Mouse (Mus musculus) embryonic facial prominence, embryonic 14.5 days (tissue): Measurements from ENCODE around the gene Ldlrad2. TPM values are rescaled to one million over a fixed set of nuclear protein-coding genes. Genes with fewer than 3 reads are reported as not detected.
"Not testable (repeated sequence)": the region's sequence is repeated elsewhere in the genome, so short reads cannot be mapped to it uniquely, and the experiment has no call there.

Experiments
- ATAC-seq: fragments of 200-750 bp; cut with Nextera tagmentation; 2 replicates; pipeline ENCODE4 v1.8.0; 2017; ENCODE audit warnings: low read depth, moderate number of reproducible peaks, moderate TSS enrichment
- DNase-seq: peaks from one replicate; pipeline ENCODE4 v3.0.0-alpha.2; 2015; ENCODE audit warnings: low spot score
- H3K27ac ChIP-seq: fragments of 300-500 bp; sonication (generic); replicated peaks from 2 replicates; pipeline ENCODE4 v1.5.1; 2014; ENCODE audit warnings: low read depth, mild to moderate bottlenecking, low read length, moderate library complexity
- H3K27me3 ChIP-seq: fragments of 300-500 bp; sonication (generic); replicated peaks from 2 replicates; pipeline ENCODE4 v1.6.1; 2014; ENCODE audit warnings: low read length; ENCODE audit not compliant: control insufficient read depth, insufficient read depth
- H3K36me3 ChIP-seq: fragments of 300-500 bp; sonication (generic); 2 replicates; pipeline ENCODE4 v1.6.1; 2014; ENCODE audit warnings: low read length, mixed read lengths; ENCODE audit not compliant: control insufficient read depth, insufficient read depth
- H3K4me1 ChIP-seq: fragments of 300-500 bp; sonication (generic); 2 replicates; pipeline ENCODE4 v1.6.1; 2014; ENCODE audit warnings: antibody characterized with exemption, low read length; ENCODE audit not compliant: control insufficient read depth, insufficient read depth
- H3K4me2 ChIP-seq: fragments of 300-500 bp; sonication (generic); 2 replicates; pipeline ENCODE4 v1.6.1; 2014; ENCODE audit warnings: low read depth, mild to moderate bottlenecking, low read length, moderate library complexity, mixed read lengths
- H3K4me3 ChIP-seq: fragments of 300-500 bp; sonication (generic); 2 replicates; pipeline ENCODE4 v1.5.1; 2014; ENCODE audit warnings: low read depth, mild to moderate bottlenecking, low read length
- H3K9ac ChIP-seq: fragments of 300-500 bp; sonication (generic); 2 replicates; pipeline ENCODE4 v1.6.1; 2014; ENCODE audit warnings: low read depth, mild to moderate bottlenecking, low read length, moderate library complexity, mixed read lengths
- H3K9me3 ChIP-seq: fragments of 300-500 bp; sonication (generic); 2 replicates; pipeline ENCODE4 v1.6.1; 2016; ENCODE audit warnings: low read length; ENCODE audit not compliant: control insufficient read depth
- WGBS: fragments of 180-500 bp; shearing (Covaris S2); extraction: QIAGEN DNeasy Blood & Tissue Kit; methylation state at CpG from one replicate; pipeline ENCODE4 v1.1.7; 2014; 5-methylcytosine and 5-hydroxymethylcytosine counted together
- polyA plus RNA-seq: library from polyadenylated mRNA; unstranded; fragments of >200 nt; fragmentation: Nextera tagmentation; extraction: Ambion mirVana; gene quantifications from 2 replicates; pipeline ENCODE4 v1.2.1, GENCODE M21; 2014

Gene Ldlrad2
- polyA plus RNA-seq, 1 experiment from 2014 or later, result 0.47 TPM

DNA sequence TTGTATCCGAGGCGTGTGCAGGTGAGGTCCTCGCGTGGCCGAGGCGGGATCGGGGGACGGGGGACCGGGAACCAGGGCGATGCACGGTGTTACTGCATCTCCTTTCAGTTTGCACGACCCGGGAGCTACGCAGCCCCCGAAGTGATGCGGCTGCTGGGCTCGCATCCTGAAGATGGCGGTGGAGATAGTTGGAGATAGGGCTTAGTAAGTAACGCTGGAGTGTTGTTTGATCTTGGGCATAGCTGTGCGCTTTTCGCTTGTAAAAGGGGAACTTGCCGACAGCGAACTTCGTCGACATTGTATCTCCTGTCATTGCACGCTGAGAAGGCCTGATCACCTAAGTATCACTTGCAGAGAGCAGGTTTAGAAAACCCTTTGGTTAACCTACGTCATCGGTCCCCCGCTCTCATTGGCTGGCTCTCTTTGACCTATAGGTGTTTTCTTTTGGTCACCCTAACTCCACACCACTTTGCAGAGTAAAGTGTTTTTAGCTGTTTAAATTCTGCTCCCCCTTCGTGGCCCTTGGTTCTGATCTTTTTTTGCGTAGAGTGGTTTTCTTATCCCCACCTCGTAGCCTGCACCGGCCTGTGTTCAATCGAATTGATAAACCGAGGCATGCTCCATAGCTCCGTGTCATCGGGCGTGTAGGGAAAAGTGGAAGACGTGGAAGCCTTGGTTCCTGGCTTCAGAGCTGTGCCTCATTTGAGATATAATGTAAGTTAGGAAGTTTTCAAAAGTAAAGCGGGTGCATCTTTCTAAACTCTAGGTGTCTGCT is 20.3 kb upstream of the Ldlrad2 start:
- H3K9me3 ChIP-seq, result no peaks in the 10 kb centered on the region
- H3K27ac ChIP-seq, result peak overlapping the region; percentile 100
- H3K36me3 ChIP-seq, result no peaks in the 10 kb centered on the region
- peak overlapping the region; percentile 87 for H3K9ac ChIP-seq
- ATAC-seq, result no peak
- H3K4me3 ChIP-seq, result peak overlapping the region; percentile 77
- WGBS, result 3% methylated on average over 40 of the region's 40 CpGs
- H3K27me3 ChIP-seq, result no peaks in the 10 kb centered on the region
- peak; percentile 40 for DNase-seq
- peaks cover 18% of the 10 kb centered on the region for H3K4me1 ChIP-seq
- H3K4me2 ChIP-seq, result peak overlapping the region; percentile 95

DNA sequence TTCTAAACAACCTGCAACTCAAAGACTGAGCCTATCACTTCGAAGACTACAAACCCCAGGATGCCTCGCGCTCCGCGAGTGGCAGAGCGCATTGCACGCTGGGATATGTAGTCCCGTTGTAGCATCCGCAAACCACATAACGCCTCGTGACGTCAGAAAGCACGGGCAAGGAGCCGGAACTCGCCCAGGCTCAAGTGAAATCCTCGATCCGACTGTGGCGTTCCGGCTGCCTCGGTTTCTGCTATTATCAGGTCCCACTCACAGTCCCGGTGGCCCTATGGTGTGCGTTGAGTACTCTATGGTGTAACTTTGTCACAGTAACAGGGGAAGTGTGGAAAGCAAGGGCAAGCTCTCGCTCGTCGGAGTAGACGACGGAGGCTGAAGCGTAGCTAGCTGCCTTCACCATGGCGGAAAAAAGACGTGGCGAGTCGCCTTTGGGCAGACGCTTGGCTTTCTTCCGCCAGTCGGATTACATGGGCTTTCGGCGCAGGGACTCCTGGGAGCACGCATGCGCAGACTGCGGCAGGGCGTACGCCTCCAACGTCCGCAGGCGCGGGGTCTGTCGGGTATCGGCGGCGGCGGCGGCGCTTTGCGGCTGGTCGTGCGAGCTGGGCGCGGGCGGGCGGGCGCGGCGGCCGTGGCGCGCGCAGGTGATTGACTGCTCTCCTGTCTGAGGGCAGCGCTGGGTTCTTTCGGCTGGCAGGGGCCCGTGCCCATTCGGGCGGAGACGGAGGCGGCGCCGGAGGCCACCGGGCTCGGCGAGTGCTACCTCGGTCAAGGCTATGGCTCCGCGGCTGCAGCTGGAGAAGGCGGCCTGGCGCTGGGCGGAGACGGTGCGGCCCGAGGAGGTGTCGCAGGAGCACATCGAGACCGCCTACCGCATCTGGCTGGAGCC is 19.5 kb upstream of the Ldlrad2 start, which contains the start of gene Usp48:
Gene Usp48, plus strand, starts transcription at position 155 of the 895 bp plus-strand sequence.
- H3K27ac ChIP-seq, result peak within 1 kb of the TSS; percentile 100
- peak within 1 kb of the TSS; percentile 87 for H3K9ac ChIP-seq
- DNase-seq (peak; percentile 99), ATAC-seq (peak; percentile 94)
- no peaks in the 10 kb centered on the region for H3K27me3 ChIP-seq
- no peaks in the 10 kb centered on the region for H3K36me3 ChIP-seq
- WGBS, result under 1% methylated on average over 75 of the region's 92 CpGs
- H3K4me1 ChIP-seq, result peaks cover 14% of the 10 kb centered on the region
- H3K9me3 ChIP-seq, result no peaks in the 10 kb centered on the region
- peak within 1 kb of the TSS; percentile 77 for H3K4me3 ChIP-seq
- H3K4me2 ChIP-seq, result peak within 1 kb of the TSS; percentile 95

DNA sequence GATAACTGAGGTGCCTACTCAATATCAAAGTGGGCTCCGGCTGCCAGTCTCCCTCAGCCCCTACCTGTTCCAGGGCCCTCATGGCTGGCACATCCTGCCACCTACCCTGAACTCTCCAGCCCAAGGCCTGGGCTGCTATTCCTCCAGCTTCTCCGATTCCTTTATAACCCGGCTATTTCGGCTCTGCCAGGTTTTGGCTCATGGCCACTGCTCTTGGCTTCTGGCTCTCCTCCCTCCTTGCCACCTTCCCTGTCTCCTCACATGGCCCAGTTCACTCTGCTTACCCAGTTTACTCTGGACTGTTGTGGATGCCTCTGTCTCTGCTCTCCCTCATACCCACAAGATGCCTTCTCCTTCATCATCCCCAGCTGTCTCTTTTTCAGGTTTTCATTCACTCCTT is 16.6 kb upstream of the Ldlrad2 start:
- H3K9ac ChIP-seq, result no peak overlapping the region
- H3K27me3 ChIP-seq, result no peaks in the 10 kb centered on the region
- WGBS, result 80% methylated on average over 4 of the region's 4 CpGs
- DNase-seq, result no peak
- H3K4me2 ChIP-seq, result no peak overlapping the region
- H3K36me3 ChIP-seq, result no peaks in the 10 kb centered on the region
- no peak for ATAC-seq
- H3K4me3 ChIP-seq, result no peak overlapping the region
- no peaks in the 10 kb centered on the region for H3K9me3 ChIP-seq
- H3K4me1 ChIP-seq, result peaks cover 11% of the 10 kb centered on the region
- H3K27ac ChIP-seq, result no peak overlapping the region

DNA sequence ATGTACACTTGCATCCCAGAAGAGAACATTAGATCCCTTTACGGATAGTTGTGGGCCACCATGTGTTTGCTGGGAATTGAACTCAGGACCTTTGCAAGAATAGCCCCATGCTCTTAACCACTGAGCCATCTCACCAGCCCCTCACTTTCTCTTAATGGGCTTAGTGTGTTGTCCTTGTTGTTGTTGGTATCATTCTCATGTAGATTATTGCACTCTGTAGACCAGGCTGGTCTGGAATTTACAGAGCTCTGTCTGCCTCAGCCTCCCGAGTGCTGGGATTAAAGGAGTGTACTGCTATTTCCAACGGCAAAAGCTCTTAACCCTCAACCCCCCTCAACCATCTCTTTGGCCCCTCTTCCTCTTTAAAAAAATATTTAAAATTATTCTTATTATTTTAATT is 15.2 kb upstream of the Ldlrad2 start:
- Histone ChIP-seq H3K4me3 (no peak overlapping the region), H3K27me3 (no peaks in the 10 kb centered on the region), H3K36me3 (no peaks in the 10 kb centered on the region), H3K4me1 (no peaks in the 10 kb centered on the region; the same call in 1 of the 2 replicates), H3K4me2 (no peak overlapping the region), H3K9ac (no peak overlapping the region), H3K27ac (no peak overlapping the region), H3K9me3 (no peaks in the 10 kb centered on the region)
- no peak for ATAC-seq
- WGBS, result 82% methylated on average over 3 of the region's 3 CpGs
- DNase-seq, result no peak

DNA sequence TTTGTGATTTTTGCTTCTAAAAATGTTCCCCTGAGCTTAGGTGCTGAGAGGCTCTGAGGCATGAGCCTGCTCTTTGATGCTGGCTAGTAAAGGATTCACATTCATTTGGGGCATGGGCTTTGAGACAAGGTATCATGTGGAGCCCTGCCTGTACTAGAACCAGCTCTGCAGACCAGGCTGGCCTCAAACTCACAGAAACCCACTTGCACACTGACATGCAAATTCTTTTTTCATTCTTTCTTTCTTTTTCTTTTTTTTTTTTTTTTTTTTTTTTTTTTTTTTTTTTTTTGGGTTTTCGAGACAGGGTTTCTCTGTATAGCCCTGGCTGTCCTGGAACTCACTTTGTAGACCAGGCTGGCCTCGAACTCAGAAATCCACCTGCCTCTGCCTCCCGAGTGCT is 14.7 kb upstream of the Ldlrad2 start:
- H3K4me3 ChIP-seq, H3K9ac ChIP-seq, H3K27me3 ChIP-seq, H3K36me3 ChIP-seq, H3K27ac ChIP-seq, H3K4me1 ChIP-seq, DNase-seq, H3K9me3 ChIP-seq, ATAC-seq, H3K4me2 ChIP-seq: not testable (repeated sequence)
- WGBS, result 93% methylated on average over 1 of the region's 3 CpGs

DNA sequence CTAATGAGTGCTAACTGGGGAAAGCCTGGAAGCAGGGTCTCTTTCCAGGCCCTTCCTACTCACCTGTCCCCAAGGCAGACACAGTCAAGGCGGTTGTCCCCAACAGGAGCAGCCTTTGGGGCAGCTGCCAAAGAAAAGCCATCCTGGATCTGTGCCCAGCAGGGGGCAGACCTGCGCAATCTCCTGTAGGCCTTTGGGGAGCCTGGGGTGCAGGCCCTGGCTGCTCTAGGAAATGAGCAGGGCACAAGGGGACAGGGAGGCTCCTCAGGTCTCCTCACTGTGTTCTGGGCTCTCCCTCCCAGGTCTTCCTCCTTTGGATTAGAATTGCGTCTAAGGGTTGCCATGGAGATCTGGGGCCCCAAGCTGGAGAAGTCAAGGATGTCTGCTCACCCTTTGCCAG is 7.4 kb upstream of the Ldlrad2 start:
- no peak for ATAC-seq
- Histone ChIP-seq H3K4me3 (no peak overlapping the region), H3K4me2 (no peak overlapping the region), H3K9ac (no peak overlapping the region), H3K27ac (no peak overlapping the region), H3K36me3 (no peaks in the 10 kb centered on the region), H3K4me1 (no peaks in the 10 kb centered on the region), H3K27me3 (peaks cover 15% of the 10 kb centered on the region; the same call in 1 of the 2 replicates), H3K9me3 (no peaks in the 10 kb centered on the region)
- 53% methylated on average over 2 of the region's 3 CpGs for WGBS
- no peak for DNase-seq

DNA sequence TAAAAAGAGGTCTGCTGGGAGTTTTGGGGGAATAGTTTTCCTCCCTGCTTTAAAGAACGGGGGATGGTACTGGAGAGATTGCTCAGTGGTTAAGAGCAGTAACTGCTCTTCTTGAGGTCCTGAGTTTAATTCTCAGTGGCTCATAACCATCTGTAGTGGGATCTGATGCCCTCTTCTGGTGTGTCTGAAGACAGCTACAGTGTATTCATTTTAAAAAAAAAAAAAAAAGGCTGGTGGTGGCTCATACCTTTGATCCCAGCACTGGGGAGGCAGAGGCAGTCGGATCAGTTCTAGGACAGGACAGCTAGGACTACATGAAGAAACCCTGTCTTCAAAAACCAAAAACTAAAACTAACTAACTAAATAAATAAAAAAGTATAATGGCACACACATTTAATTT is 5.9 kb upstream of the Ldlrad2 start:
- Histone ChIP-seq H3K4me2 (no peak overlapping the region), H3K9ac (no peak overlapping the region), H3K27me3 (peaks cover 15% of the 10 kb centered on the region; the same call in 1 of the 2 replicates), H3K27ac (no peak overlapping the region), H3K36me3 (no peaks in the 10 kb centered on the region), H3K4me3 (no peak overlapping the region), H3K9me3 (no peaks in the 10 kb centered on the region), H3K4me1 (no peaks in the 10 kb centered on the region)
- ATAC-seq, result no peak
- no peak for DNase-seq
- 65% methylated on average over 2 of the region's 2 CpGs for WGBS

DNA sequence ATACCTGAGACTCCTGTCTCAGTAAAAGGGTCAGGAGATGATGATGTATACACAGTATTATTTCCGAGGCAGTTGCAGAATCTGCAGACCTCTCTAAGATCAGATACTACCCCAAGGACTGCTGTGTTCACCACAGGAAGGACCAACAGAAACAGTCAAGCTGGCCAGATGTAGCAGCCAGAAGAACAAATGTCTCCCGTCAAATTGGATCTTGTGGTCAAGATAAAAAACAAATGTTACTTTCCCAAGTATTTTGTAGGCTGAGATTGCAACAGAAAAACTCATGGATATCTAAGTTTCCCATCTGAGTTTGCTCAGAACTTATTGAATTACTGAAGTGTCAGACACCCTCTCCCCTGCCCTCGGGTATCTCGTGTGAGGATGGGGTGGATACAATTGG is 5.4 kb upstream of the Ldlrad2 start:
- H3K9ac ChIP-seq, result no peak overlapping the region

More for the DNA sequence above, 5.4 kb upstream of the Ldlrad2 start:
- Histone ChIP-seq H3K9me3 (no peaks in the 10 kb centered on the region), H3K36me3 (no peaks in the 10 kb centered on the region), H3K27ac (no peak overlapping the region), H3K4me3 (no peak overlapping the region), H3K4me1 (no peaks in the 10 kb centered on the region), H3K27me3 (peaks cover 15% of the 10 kb centered on the region; the same call in 1 of the 2 replicates), H3K4me2 (no peak overlapping the region)
- DNase-seq (no peak), ATAC-seq (no peak)
- WGBS, result 32% methylated on average over 4 of the region's 4 CpGs
